Mouse (Mus musculus): ENCODE results near the gene Ifih1. TPM values are rescaled to one million over a fixed set of nuclear protein-coding genes. Genes with fewer than 3 reads are reported as not detected.

Ifih1 gene
- polyA plus RNA-seq, 1 experiment from 2014 or later, result 6.2 TPM

GRCm38 (mm10) chr2:62645475-62645874 is 580 bp downstream of the Ifih1 start:
- no peaks in the 10 kb centered on the region for H3K9me3 ChIP-seq (ENCODE audit: low read length)
- WGBS (ENCODE audit: insufficient replicate concordance), result 26% methylated on average over 12 of the region's 12 CpGs
- H3K27me3 ChIP-seq (ENCODE audit: insufficient read depth, low read length), result no peaks in the 10 kb centered on the region
- H3K4me1 ChIP-seq (ENCODE audit: insufficient read depth), result peaks cover 19% of the 10 kb centered on the region
- ATAC-seq (peak; percentile 61), DNase-seq (peak; percentile 50)
- H3K4me2 ChIP-seq (ENCODE audit: low read depth, low read length), result peak overlapping the region; percentile 76
- H3K36me3 ChIP-seq (replicated peaks; ENCODE audit: insufficient read depth, low read length), result no peaks in the 10 kb centered on the region
- peak overlapping the region; percentile 85 for H3K27ac ChIP-seq (ENCODE audit: low read depth)
- TF ChIP-seq CTCF (IDR thresholded peaks at IDR 0.05; ENCODE audit: low read depth) (no peak), EP300 (IDR thresholded peaks at IDR 0.05; ENCODE audit: low read depth) (no peak)
- H3K4me3 ChIP-seq (ENCODE audit: low read depth, low read length), result peak overlapping the region; percentile 68
- peak overlapping the region; percentile 68 for H3K9ac ChIP-seq (replicated peaks)

DNA sequence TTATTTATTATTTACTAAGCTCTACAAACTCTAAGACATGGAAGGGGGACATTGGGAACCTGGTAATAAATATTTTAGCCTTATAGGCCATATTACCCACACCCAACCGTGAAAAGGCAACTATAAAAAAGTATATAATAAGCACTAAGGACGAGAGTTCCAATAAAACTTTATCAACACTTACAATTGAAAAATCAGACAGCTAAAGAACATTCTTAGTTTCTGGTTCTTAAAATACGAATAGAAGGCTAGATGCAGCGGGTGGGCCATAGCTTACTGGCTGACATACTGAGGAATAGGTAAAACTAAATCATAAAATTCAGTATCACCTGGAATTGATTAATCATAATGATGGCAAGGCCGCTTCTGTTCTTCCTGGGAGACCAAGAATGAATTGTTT is 1.2 kb downstream of the Ifih1 start:
- DNase-seq, result no peak
- H3K4me1 ChIP-seq (ENCODE audit: insufficient read depth), result peaks cover 19% of the 10 kb centered on the region
- no peak for ATAC-seq
- H3K9me3 ChIP-seq (ENCODE audit: low read length), result no peaks in the 10 kb centered on the region
- H3K36me3 ChIP-seq (replicated peaks; ENCODE audit: insufficient read depth, low read length), result no peaks in the 10 kb centered on the region
- H3K9ac ChIP-seq (replicated peaks), result peak overlapping the region; percentile 68
- no peaks in the 10 kb centered on the region for H3K27me3 ChIP-seq (ENCODE audit: insufficient read depth, low read length)
- TF ChIP-seq CTCF (IDR thresholded peaks at IDR 0.05; ENCODE audit: low read depth) (no peak), EP300 (IDR thresholded peaks at IDR 0.05; ENCODE audit: low read depth) (no peak)
- 81% methylated on average over 5 of the region's 5 CpGs for WGBS (ENCODE audit: insufficient replicate concordance)
- H3K4me2 ChIP-seq (ENCODE audit: low read depth, low read length), result peak overlapping the region; percentile 76
- no peak overlapping the region for H3K27ac ChIP-seq (ENCODE audit: low read depth)
- H3K4me3 ChIP-seq (ENCODE audit: low read depth, low read length), result peak overlapping the region; percentile 68

DNA sequence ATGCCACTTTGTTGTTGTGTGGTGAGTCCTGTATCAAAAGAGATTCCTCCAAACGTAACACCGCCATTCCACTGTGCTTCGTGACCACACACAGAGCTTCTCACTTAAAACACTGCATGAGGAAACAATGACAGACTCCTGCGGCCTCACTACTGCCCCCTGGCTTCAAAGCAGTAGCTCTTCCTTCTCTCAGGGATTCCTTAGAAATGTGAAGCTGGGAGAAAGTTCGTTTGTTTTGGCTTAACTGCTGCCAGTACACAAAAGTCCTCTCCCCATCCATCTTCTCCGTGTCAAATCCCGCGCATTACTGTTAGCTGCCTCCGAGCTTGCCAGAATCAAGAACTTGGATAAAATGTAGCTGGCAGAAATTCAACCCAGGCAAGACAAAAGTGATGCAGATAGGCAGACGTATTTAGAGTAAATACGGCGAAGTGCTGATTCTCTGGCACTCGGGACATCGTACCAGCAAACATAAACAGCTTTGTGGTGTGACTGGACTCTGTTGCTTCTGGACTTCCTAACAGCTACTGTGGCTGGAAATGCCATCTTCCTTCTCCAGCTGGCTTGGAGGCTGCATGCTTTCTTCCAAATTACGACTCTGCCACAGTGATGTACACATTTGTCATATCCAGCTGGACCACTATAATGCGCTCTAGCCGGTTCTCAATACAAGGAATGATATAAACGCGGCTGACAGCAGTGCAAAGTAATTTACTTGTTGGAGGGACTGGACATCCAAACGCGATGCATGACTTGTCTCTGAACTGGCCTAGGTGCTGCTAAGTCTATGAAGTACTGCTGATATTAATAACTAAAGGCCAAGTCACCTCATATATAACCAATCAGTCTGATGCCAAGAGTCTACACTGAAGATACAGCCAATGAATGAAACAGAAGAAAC is 2.4 kb downstream of the Ifih1 start:
- DNase-seq (peak; percentile 73), ATAC-seq (no peak)
- H3K4me1 ChIP-seq (ENCODE audit: insufficient read depth), result peaks cover 19% of the 10 kb centered on the region
- TF ChIP-seq EP300 (IDR thresholded peaks at IDR 0.05; ENCODE audit: low read depth) (no peak), CTCF (IDR thresholded peaks at IDR 0.05; ENCODE audit: low read depth) (peak; percentile 95)
- H3K9me3 ChIP-seq (ENCODE audit: low read length), result no peaks in the 10 kb centered on the region
- WGBS (ENCODE audit: insufficient replicate concordance), result 57% methylated on average over 21 of the region's 21 CpGs
- 0 out of 2 replicates have a peak overlapping the region, but pooled peaks have one; percentile 18 for H3K27ac ChIP-seq (ENCODE audit: low read depth)
- H3K4me2 ChIP-seq (ENCODE audit: low read depth, low read length), result peak overlapping the region; percentile 76
- H3K27me3 ChIP-seq (ENCODE audit: insufficient read depth, low read length), result no peaks in the 10 kb centered on the region
- peak overlapping the region; percentile 68 for H3K9ac ChIP-seq (replicated peaks)
- H3K4me3 ChIP-seq (ENCODE audit: low read depth, low read length), result peak overlapping the region; percentile 68
- H3K36me3 ChIP-seq (replicated peaks; ENCODE audit: insufficient read depth, low read length), result no peaks in the 10 kb centered on the region

DNA sequence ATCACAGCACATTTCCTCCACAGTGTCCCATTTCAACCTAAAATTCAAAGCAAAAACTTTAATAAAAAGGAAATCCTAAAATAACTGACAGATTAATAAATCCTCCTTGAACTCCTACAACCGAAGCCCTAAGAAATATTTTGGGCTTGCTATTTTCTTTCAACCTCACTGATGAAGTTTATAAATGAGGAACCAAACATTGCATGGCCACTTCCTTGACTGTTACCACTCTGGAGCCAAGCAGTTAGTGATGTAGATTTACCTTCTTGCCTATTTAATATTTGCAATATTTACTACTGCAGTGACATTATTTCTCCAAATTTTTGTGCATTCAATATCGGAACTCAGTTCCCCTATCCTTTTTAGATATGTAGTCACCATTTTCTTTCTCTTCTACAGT is 6.2 kb downstream of the Ifih1 start:
- no peak for DNase-seq
- 74% methylated on average over 2 of the region's 2 CpGs for WGBS (ENCODE audit: insufficient replicate concordance)
- TF ChIP-seq EP300 (IDR thresholded peaks at IDR 0.05; ENCODE audit: low read depth), result no peak
- no peak for TF ChIP-seq CTCF (IDR thresholded peaks at IDR 0.05; ENCODE audit: low read depth)

GRCm38 (mm10) chr2:62630446-62630845 is 15.6 kb downstream of the Ifih1 start:
- 21% methylated on average over 6 of the region's 6 CpGs for whole genome bisulfite sequencing (ENCODE audit: insufficient replicate concordance)
- H3K4me1 ChIP-seq (ENCODE audit: insufficient read depth), result no peaks in the 10 kb centered on the region
- DNase-seq (no peak), ATAC-seq (peak; percentile 27; the same call in 1 of the 2 replicates)
- H3K9me3 ChIP-seq (ENCODE audit: low read length), result no peaks in the 10 kb centered on the region
- TF ChIP-seq EP300 (IDR thresholded peaks at IDR 0.05; ENCODE audit: low read depth) (no peak), CTCF (IDR thresholded peaks at IDR 0.05; ENCODE audit: low read depth) (peak; percentile 73)
- no peak overlapping the region for H3K9ac ChIP-seq (replicated peaks)
- H3K4me2 ChIP-seq (ENCODE audit: low read depth, low read length), result no peak overlapping the region
- no peaks in the 10 kb centered on the region for H3K27me3 ChIP-seq (ENCODE audit: insufficient read depth, low read length)
- H3K27ac ChIP-seq (ENCODE audit: low read depth), result no peak overlapping the region
- no peak overlapping the region for H3K4me3 ChIP-seq (ENCODE audit: low read depth, low read length)
- peaks cover 20% of the 10 kb centered on the region for H3K36me3 ChIP-seq (replicated peaks; ENCODE audit: insufficient read depth, low read length)

More for the DNA sequence above, 6.2 kb downstream of the Ifih1 start:
- H3K27ac ChIP-seq (ENCODE audit: low read depth), result no peak overlapping the region
- peaks cover 23% of the 10 kb centered on the region for H3K36me3 ChIP-seq (replicated peaks; ENCODE audit: insufficient read depth, low read length)
- no peak for ATAC-seq
- H3K4me3 ChIP-seq (ENCODE audit: low read depth, low read length), result no peak overlapping the region
- no peak overlapping the region for H3K9ac ChIP-seq (replicated peaks)
- no peaks in the 10 kb centered on the region for H3K9me3 ChIP-seq (ENCODE audit: low read length)
- H3K4me1 ChIP-seq (ENCODE audit: insufficient read depth), result peaks cover 8% of the 10 kb centered on the region
- H3K27me3 ChIP-seq (ENCODE audit: insufficient read depth, low read length), result no peaks in the 10 kb centered on the region
- no peak overlapping the region for H3K4me2 ChIP-seq (ENCODE audit: low read depth, low read length)

DNA sequence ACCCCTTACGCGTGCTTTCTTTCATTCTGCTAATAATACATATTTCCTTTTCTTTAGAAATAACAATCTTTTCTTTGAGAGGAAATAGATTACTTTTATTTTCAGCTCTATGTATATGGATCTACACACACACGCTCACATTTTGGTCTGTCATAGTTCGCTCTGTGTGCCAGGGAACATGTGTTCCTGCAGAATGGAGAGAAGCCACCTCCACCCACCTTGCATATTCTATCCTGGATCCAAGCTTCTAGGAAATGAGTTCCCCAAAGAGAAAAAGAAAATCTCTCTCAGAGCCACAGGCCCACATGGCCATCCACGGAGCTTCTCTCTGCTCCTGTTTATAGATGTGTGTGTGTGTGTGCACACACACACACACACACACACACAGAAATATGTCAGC is 17.7 kb downstream of the Ifih1 start:
- Histone ChIP-seq H3K4me1 (ENCODE audit: insufficient read depth) (no peaks in the 10 kb centered on the region), H3K9me3 (ENCODE audit: low read length) (no peaks in the 10 kb centered on the region), H3K27me3 (ENCODE audit: insufficient read depth, low read length) (no peaks in the 10 kb centered on the region), H3K9ac (replicated peaks) (no peak overlapping the region), H3K36me3 (replicated peaks; ENCODE audit: insufficient read depth, low read length) (peaks cover 14% of the 10 kb centered on the region), H3K27ac (ENCODE audit: low read depth) (no peak overlapping the region), H3K4me3 (ENCODE audit: low read depth, low read length) (no peak overlapping the region), H3K4me2 (ENCODE audit: low read depth, low read length) (no peak overlapping the region)
- 89% methylated on average over 5 of the region's 5 CpGs for WGBS (ENCODE audit: insufficient replicate concordance)
- no peak for ATAC-seq
- no peak for DNase-seq
- TF ChIP-seq EP300 (IDR thresholded peaks at IDR 0.05; ENCODE audit: low read depth), result no peak
- TF ChIP-seq CTCF (IDR thresholded peaks at IDR 0.05; ENCODE audit: low read depth), result no peak
